Comparison of ENCODE assay signal across 8 mouse cellular contexts in the genomic region with DNA sequence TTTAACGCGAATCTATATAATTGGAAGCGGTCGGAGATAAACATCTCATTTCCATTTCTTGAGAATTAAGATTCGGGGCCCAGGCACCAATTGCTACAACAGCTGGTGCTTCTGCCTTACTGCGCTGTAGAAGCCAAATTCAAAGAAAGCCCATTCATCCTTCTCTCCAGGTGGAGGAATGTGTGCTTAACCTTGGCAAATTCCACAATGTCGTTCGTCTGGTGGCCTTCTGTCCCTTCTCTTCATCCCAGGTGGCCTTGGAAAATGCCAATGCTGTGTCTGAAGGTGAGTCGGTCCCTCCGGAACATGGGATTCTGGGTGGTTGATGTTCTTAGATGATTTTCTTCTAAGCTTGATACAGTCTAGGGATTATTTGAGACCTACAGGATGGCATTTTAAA. TPM values are rescaled to one million over a fixed set of nuclear protein-coding genes. Genes with fewer than 3 reads are reported as not detected.
DNase-seq lines count a peak whose midpoint lies in the region; ATAC-seq and TF ChIP-seq lines count a peak whose summit lies in the region.

No protein-coding gene starts in this region.

- peak overlapping the region; percentile 90 for H3K4me3 ChIP-seq in heart, embryonic 12.5 days
- H3K4me3 ChIP-seq in ES-Bruce4 (ENCODE audit: low read depth, low read length) = peak overlapping the region; percentile 100
- H3K4me3 ChIP-seq in forebrain, embryonic 14.5 days (ENCODE audit: low read depth, low read length) = peak overlapping the region; percentile 73
- H3K4me3 ChIP-seq in liver, embryonic 16.5 days (ENCODE audit: low read depth, low read length) = peak overlapping the region; percentile 94

- no peak for DNase-seq in heart, postnatal 4 days
- DNase-seq in forebrain, embryonic 14.5 days (ENCODE audit: low spot score) = no peak
- DNase-seq in urinary bladder, postnatal 4 days (ENCODE audit: low spot score in 2 of 2) = no peak
- no peak for DNase-seq in kidney, adult 11 months
- no peak for DNase-seq in layer of hippocampus, adult 18-20 months (ENCODE audit: low spot score in 2 of 2)

- no peak for ATAC-seq in heart, embryonic 12.5 days (ENCODE audit: insufficient number of reproducible peaks, low FRiP score)
- ATAC-seq in forebrain, embryonic 14.5 days = no peak
- ATAC-seq in liver, embryonic 16.5 days (ENCODE audit: low read depth) = no peak

- peak overlapping the region; percentile 96 for H3K9ac ChIP-seq in heart, embryonic 12.5 days
- peak overlapping the region; percentile 85 for H3K9ac ChIP-seq in ES-Bruce4 (ENCODE audit: low read depth, poor library complexity, severe bottlenecking)
- H3K9ac ChIP-seq in forebrain, embryonic 14.5 days (ENCODE audit: low read length) = peak overlapping the region; percentile 79
- peak overlapping the region; percentile 91 for H3K9ac ChIP-seq in liver, embryonic 16.5 days (ENCODE audit: low read depth, low read length)

- WGBS in heart, embryonic 12.5 days = 3% methylated on average over 10 of the region's 10 CpGs
- WGBS in forebrain, embryonic 14.5 days = 4% methylated on average over 10 of the region's 10 CpGs
- whole genome bisulfite sequencing in liver, embryonic 16.5 days (ENCODE audit: insufficient replicate concordance) = 2% methylated on average over 10 of the region's 10 CpGs

- H3K9me3 ChIP-seq in heart, embryonic 12.5 days (replicated peaks) = no peaks in the 10 kb centered on the region
- no peaks in the 10 kb centered on the region for H3K9me3 ChIP-seq in ES-Bruce4 (replicated peaks; ENCODE audit: control insufficient read depth, insufficient read depth, low read length, poor library complexity, severe bottlenecking)
- no peaks in the 10 kb centered on the region for H3K9me3 ChIP-seq in forebrain, embryonic 14.5 days (replicated peaks; ENCODE audit: control insufficient read depth, low read length)
- H3K9me3 ChIP-seq in liver, embryonic 16.5 days (replicated peaks; ENCODE audit: control insufficient read depth, low read length) = no peaks in the 10 kb centered on the region

- no peaks in the 10 kb centered on the region for H3K27me3 ChIP-seq in heart, embryonic 12.5 days (replicated peaks)
- H3K27me3 ChIP-seq in ES-Bruce4 (ENCODE audit: control insufficient read depth, insufficient read depth, low read length, poor library complexity, severe bottlenecking) = no peaks in the 10 kb centered on the region
- H3K27me3 ChIP-seq in forebrain, embryonic 14.5 days (replicated peaks; ENCODE audit: control insufficient read depth, insufficient read depth, low read length) = no peaks in the 10 kb centered on the region
- no peaks in the 10 kb centered on the region for H3K27me3 ChIP-seq in liver, embryonic 16.5 days (ENCODE audit: control insufficient read depth, insufficient read depth, low read depth, low read length)

- H3K27ac ChIP-seq in heart, embryonic 12.5 days (ENCODE audit: poor library complexity, severe bottlenecking) = peak overlapping the region; percentile 93
- H3K27ac ChIP-seq in ES-Bruce4 (ENCODE audit: insufficient read depth, low read length) = peak overlapping the region; percentile 55
- H3K27ac ChIP-seq in forebrain, embryonic 14.5 days (ENCODE audit: low read depth, low read length) = peak overlapping the region; percentile 89
- H3K27ac ChIP-seq in liver, embryonic 16.5 days (ENCODE audit: low read length) = peak overlapping the region; percentile 72

- TF ChIP-seq CTCF in ES-Bruce4 (IDR thresholded peaks at IDR 0.05; ENCODE audit: low read depth, low read length) = no peak

- H3K4me2 ChIP-seq in heart, embryonic 12.5 days = peak overlapping the region; percentile 88
- H3K4me2 ChIP-seq in forebrain, embryonic 14.5 days (ENCODE audit: low read length) = peak overlapping the region; percentile 90
- peak overlapping the region; percentile 98 for H3K4me2 ChIP-seq in liver, embryonic 16.5 days (ENCODE audit: low read depth, low read length)

- peaks cover 30% of the 10 kb centered on the region for H3K4me1 ChIP-seq in heart, embryonic 12.5 days (replicated peaks)
- H3K4me1 ChIP-seq in ES-Bruce4 (ENCODE audit: control insufficient read depth, insufficient read depth, low read length) = no peaks in the 10 kb centered on the region
- peaks cover 7% of the 10 kb centered on the region for H3K4me1 ChIP-seq in forebrain, embryonic 14.5 days (ENCODE audit: control insufficient read depth, insufficient read depth, low read length)
- H3K4me1 ChIP-seq in liver, embryonic 16.5 days (ENCODE audit: control insufficient read depth, low read depth, low read length) = peaks cover 27% of the 10 kb centered on the region

- TF ChIP-seq EP300 in ES-Bruce4 (IDR thresholded peaks at IDR 0.05; ENCODE audit: insufficient read depth, low read depth, low read length) = no peak

- no peak for TF ChIP-seq POLR2A in ES-Bruce4 (IDR thresholded peaks at IDR 0.05; ENCODE audit: insufficient read depth, low read length)

- peaks cover 43% of the 10 kb centered on the region for H3K36me3 ChIP-seq in heart, embryonic 12.5 days
- peaks cover 45% of the 10 kb centered on the region for H3K36me3 ChIP-seq in ES-Bruce4 (ENCODE audit: control insufficient read depth, insufficient read depth, low read length, poor library complexity, severe bottlenecking)
- H3K36me3 ChIP-seq in forebrain, embryonic 14.5 days (ENCODE audit: control insufficient read depth, insufficient read depth, low read length) = peaks cover 42% of the 10 kb centered on the region
- peaks cover 41% of the 10 kb centered on the region for H3K36me3 ChIP-seq in liver, embryonic 16.5 days (ENCODE audit: control insufficient read depth, insufficient read depth)

RNA-seq across cellular contexts. Expression of gene Nop56, which starts 0.6 kb away (rescaled TPM):
- polyA plus RNA-seq in heart, embryonic 12.5 days (2016; fragmentation: Nextera tagmentation; extraction: Ambion mirVana) = 192 and 193 TPM in 2 replicates
- 10 to 100 TPM; 61.6 to 65.9 TPM for total RNA-seq in heart, postnatal 4 days (2021)
- polyA plus RNA-seq in ES-Bruce4 (2011; ENCODE audit: insufficient read depth, insufficient read length, low read depth, missing spikeins) = 387 and 404 TPM in 2 replicates
- 264 and 265 TPM in 2 replicates for polyA plus RNA-seq in forebrain, embryonic 14.5 days (2014; fragmentation: Nextera tagmentation; extraction: Ambion mirVana)
- polyA plus RNA-seq in liver, embryonic 16.5 days (2015; fragmentation: Nextera tagmentation; extraction: Ambion mirVana) = 120 and 130 TPM in 2 replicates
- total RNA-seq in layer of hippocampus, adult 18-20 months (2021) = 100 to 1,000 TPM; 122 to 153 TPM

RNA-seq across cellular contexts. Expression of gene Idh3b, which starts 9.5 kb away (rescaled TPM):
- 218 and 221 TPM in 2 replicates for polyA plus RNA-seq in heart, embryonic 12.5 days (2016; fragmentation: Nextera tagmentation; extraction: Ambion mirVana)
- 100 to 1,000 TPM; 439 to 476 TPM for total RNA-seq in heart, postnatal 4 days (2021)
- 158 and 163 TPM in 2 replicates for polyA plus RNA-seq in ES-Bruce4 (2011; ENCODE audit: insufficient read depth, insufficient read length, low read depth, missing spikeins)
- 178 and 184 TPM in 2 replicates for polyA plus RNA-seq in forebrain, embryonic 14.5 days (2014; fragmentation: Nextera tagmentation; extraction: Ambion mirVana)
- polyA plus RNA-seq in liver, embryonic 16.5 days (2015; fragmentation: Nextera tagmentation; extraction: Ambion mirVana) = 106 and 108 TPM in 2 replicates
- 100 to 1,000 TPM; 316 to 319 TPM for total RNA-seq in layer of hippocampus, adult 18-20 months (2021)

RNA-seq across cellular contexts. Expression of gene Ebf4, which starts 20.1 kb away (rescaled TPM):
- 0.91 and 1.2 TPM in 2 replicates for polyA plus RNA-seq in heart, embryonic 12.5 days (2016; fragmentation: Nextera tagmentation; extraction: Ambion mirVana)
- total RNA-seq in heart, postnatal 4 days (2021) = 1 to 10 TPM; 1.1 to 1.5 TPM
- 4.8 and 5.3 TPM in 2 replicates for polyA plus RNA-seq in ES-Bruce4 (2011; ENCODE audit: insufficient read depth, insufficient read length, low read depth, missing spikeins)
- polyA plus RNA-seq in forebrain, embryonic 14.5 days (2014; fragmentation: Nextera tagmentation; extraction: Ambion mirVana) = 2.1 and 2.4 TPM in 2 replicates
- polyA plus RNA-seq in liver, embryonic 16.5 days (2015; fragmentation: Nextera tagmentation; extraction: Ambion mirVana) = 0.05 TPM in 2 replicates
- 1 to 10 TPM; 9.1 to 10.0 TPM for total RNA-seq in layer of hippocampus, adult 18-20 months (2021)
